Mouse (Mus musculus) forebrain, embryonic 11.5 days (tissue): ENCODE data around the gene Cmklr1. TPM values are rescaled to one million over a fixed set of nuclear protein-coding genes. Genes with fewer than 3 reads are reported as not detected.

ENCODE experiments used
- ATAC-seq: fragments of 200-750 bp; cut with Nextera tagmentation; replicated peaks from 2 replicates; pipeline ENCODE4 v1.8.0; 2017; ENCODE audit warnings: moderate TSS enrichment; ENCODE audit not compliant: low FRiP score
- DNase-seq: peaks from one replicate; pipeline ENCODE4 v3.0.0-alpha.2; 2017; ENCODE audit warnings: low spot score
- H3K27ac ChIP-seq: fragments of 300-500 bp; sonication (generic); 2 replicates; pipeline ENCODE4 v1.5.1; 2014; ENCODE audit warnings: low read depth, low read length
- H3K27me3 ChIP-seq: fragments of 300-500 bp; sonication (generic); 2 replicates; pipeline ENCODE4 v1.6.1; 2014; ENCODE audit warnings: mild to moderate bottlenecking, low read length, mixed read lengths; ENCODE audit not compliant: control insufficient read depth, insufficient read depth
- H3K36me3 ChIP-seq: fragments of 300-500 bp; sonication (generic); 2 replicates; pipeline ENCODE4 v1.6.1; 2014; ENCODE audit warnings: mild to moderate bottlenecking, low read length, moderate library complexity, mixed read lengths; ENCODE audit not compliant: control insufficient read depth, insufficient read depth
- H3K4me1 ChIP-seq: fragments of 300-500 bp; sonication (generic); replicated peaks from 2 replicates; pipeline ENCODE4 v1.6.1; 2014; ENCODE audit warnings: low read length, mixed read lengths; ENCODE audit not compliant: control insufficient read depth, insufficient read depth
- H3K4me2 ChIP-seq: fragments of 300-500 bp; sonication (generic); 2 replicates; pipeline ENCODE4 v1.6.1; 2014; ENCODE audit warnings: low read depth, mild to moderate bottlenecking, low read length, moderate library complexity, mixed read lengths; ENCODE audit not compliant: severe bottlenecking
- H3K4me3 ChIP-seq: fragments of 300-500 bp; sonication (generic); 2 replicates; pipeline ENCODE4 v1.5.1; 2014; ENCODE audit warnings: low read depth, low read length
- H3K9ac ChIP-seq: fragments of 300-500 bp; sonication (generic); 2 replicates; pipeline ENCODE4 v1.6.1; 2014; ENCODE audit warnings: low read length
- H3K9me3 ChIP-seq: fragments of 300-500 bp; sonication (generic); 2 replicates; pipeline ENCODE4 v1.6.1; 2016; ENCODE audit warnings: low read length, mixed read lengths; ENCODE audit not compliant: control insufficient read depth
- WGBS: fragments of 180-500 bp; shearing (Covaris S2); extraction: QIAGEN DNeasy Blood & Tissue Kit; methylation state at CpG from one replicate; pipeline ENCODE4 v1.1.7; 2014; 5-methylcytosine and 5-hydroxymethylcytosine counted together
- polyA plus RNA-seq: library from polyadenylated mRNA; unstranded; fragments of >200 nt; fragmentation: Nextera tagmentation; extraction: Ambion mirVana; gene quantifications from 2 replicates; pipeline ENCODE4 v1.2.1, GENCODE M21; 2014

Gene Cmklr1
- polyA plus RNA-seq, 1 experiment from 2014 or later = 1.1 TPM

- no peaks in the 10 kb centered on the region for H3K27me3 ChIP-seq
- no peak overlapping the region for H3K9ac ChIP-seq
- H3K4me3 ChIP-seq = no peak overlapping the region
- H3K4me1 ChIP-seq = no peaks in the 10 kb centered on the region
- DNase-seq (no peak), ATAC-seq (no peak)
- H3K4me2 ChIP-seq = no peak overlapping the region
- no peaks in the 10 kb centered on the region for H3K36me3 ChIP-seq
- peaks cover 3% of the 10 kb centered on the region; the same call in 1 of the 2 replicates for H3K9me3 ChIP-seq
- H3K27ac ChIP-seq = no peak overlapping the region
- WGBS = 81% methylated on average over 3 of the region's 3 CpGs
Measured at GRCm38 (mm10) chr5:113670110-113670509, 19.9 kb upstream of the Cmklr1 start.

GRCm38 (mm10) chr5:113664629-113665195 is 14.5 kb upstream of the Cmklr1 start:
- Histone ChIP-seq H3K4me3 (no peak overlapping the region), H3K4me1 (no peaks in the 10 kb centered on the region), H3K27ac (no peak overlapping the region), H3K4me2 (no peak overlapping the region), H3K9ac (no peak overlapping the region), H3K36me3 (no peaks in the 10 kb centered on the region), H3K27me3 (no peaks in the 10 kb centered on the region), H3K9me3 (peaks cover 3% of the 10 kb centered on the region; the same call in 1 of the 2 replicates)
- ATAC-seq (no peak), DNase-seq (no peak)
- 81% methylated on average over 12 of the region's 12 CpGs for WGBS

- no peaks in the 10 kb centered on the region for H3K36me3 ChIP-seq
- no peaks in the 10 kb centered on the region for H3K27me3 ChIP-seq
- peaks cover 3% of the 10 kb centered on the region; the same call in 1 of the 2 replicates for H3K9me3 ChIP-seq
- 94% methylated on average over 6 of the region's 6 CpGs for WGBS
- no peaks in the 10 kb centered on the region for H3K4me1 ChIP-seq
- no peak overlapping the region for H3K4me2 ChIP-seq
- no peak overlapping the region for H3K4me3 ChIP-seq
- no peak for ATAC-seq
- H3K27ac ChIP-seq = no peak overlapping the region
- DNase-seq = no peak
- H3K9ac ChIP-seq = no peak overlapping the region
Measured at GRCm38 (mm10) chr5:113664127-113664526, 13.9 kb upstream of the Cmklr1 start.

- H3K4me3 ChIP-seq = no peak overlapping the region
- no peaks in the 10 kb centered on the region for H3K36me3 ChIP-seq
- H3K4me1 ChIP-seq = no peaks in the 10 kb centered on the region
- no peaks in the 10 kb centered on the region for H3K9me3 ChIP-seq
- no peak overlapping the region for H3K9ac ChIP-seq
- H3K27ac ChIP-seq = no peak overlapping the region
- ATAC-seq (no peak), DNase-seq (no peak)
- H3K4me2 ChIP-seq = no peak overlapping the region
- no peaks in the 10 kb centered on the region for H3K27me3 ChIP-seq
- WGBS = 78% methylated on average over 10 of the region's 10 CpGs
Measured at GRCm38 (mm10) chr5:113660872-113661271, 10.6 kb upstream of the Cmklr1 start.

- whole genome bisulfite sequencing = 81% methylated on average over 12 of the region's 12 CpGs
- Histone ChIP-seq H3K9me3 (no peaks in the 10 kb centered on the region), H3K27me3 (peaks cover 3% of the 10 kb centered on the region; the same call in 1 of the 2 replicates), H3K27ac (no peak overlapping the region), H3K9ac (no peak overlapping the region), H3K4me3 (no peak overlapping the region), H3K36me3 (no peaks in the 10 kb centered on the region), H3K4me1 (0 out of 2 replicates have a peak, but pooled peaks cover 4% of the 10 kb centered on the region), H3K4me2 (no peak overlapping the region)
- no peak for DNase-seq
- no peak for ATAC-seq
Measured at GRCm38 (mm10) chr5:113654821-113655220, 4.6 kb upstream of the Cmklr1 start.

- H3K4me2 ChIP-seq = no peak overlapping the region
- WGBS = 80% methylated on average over 11 of the region's 11 CpGs
- H3K9me3 ChIP-seq = no peaks in the 10 kb centered on the region
- no peaks in the 10 kb centered on the region for H3K36me3 ChIP-seq
- ATAC-seq = no peak
- 0 out of 2 replicates have a peak, but pooled peaks cover 4% of the 10 kb centered on the region for H3K4me1 ChIP-seq
- H3K27me3 ChIP-seq = peaks cover 3% of the 10 kb centered on the region; the same call in 1 of the 2 replicates
- no peak overlapping the region for H3K27ac ChIP-seq
- DNase-seq = no peak
- H3K9ac ChIP-seq = no peak overlapping the region
- no peak overlapping the region for H3K4me3 ChIP-seq
Measured at GRCm38 (mm10) chr5:113654206-113654605, 4.0 kb upstream of the Cmklr1 start.

- no peak for DNase-seq
- 0 out of 2 replicates have a peak, but pooled peaks cover 4% of the 10 kb centered on the region for H3K4me1 ChIP-seq
- no peak overlapping the region for H3K4me2 ChIP-seq
- no peak for ATAC-seq
- no peak overlapping the region for H3K27ac ChIP-seq
- no peak overlapping the region for H3K4me3 ChIP-seq
- H3K9ac ChIP-seq = no peak overlapping the region
- H3K36me3 ChIP-seq = no peaks in the 10 kb centered on the region
- 38% methylated on average over 5 of the region's 5 CpGs for WGBS
- peaks cover 3% of the 10 kb centered on the region; the same call in 1 of the 2 replicates for H3K27me3 ChIP-seq
- H3K9me3 ChIP-seq = no peaks in the 10 kb centered on the region
Measured at GRCm38 (mm10) chr5:113652215-113652614, 2.0 kb upstream of the Cmklr1 start.

GRCm38 (mm10) chr5:113648647-113649211 is 1.5 kb downstream of the Cmklr1 start:
- Histone ChIP-seq H3K9ac (no peak overlapping the region), H3K9me3 (no peaks in the 10 kb centered on the region), H3K4me3 (no peak overlapping the region), H3K36me3 (no peaks in the 10 kb centered on the region), H3K4me1 (0 out of 2 replicates have a peak, but pooled peaks cover 4% of the 10 kb centered on the region), H3K27ac (no peak overlapping the region), H3K4me2 (no peak overlapping the region), H3K27me3 (peaks cover 3% of the 10 kb centered on the region; the same call in 1 of the 2 replicates)
- DNase-seq = no peak
- WGBS = 89% methylated on average over 5 of the region's 5 CpGs
- no peak for ATAC-seq

GRCm38 (mm10) chr5:113647141-113647540 is 3.1 kb downstream of the Cmklr1 start:
- no peak for ATAC-seq
- 93% methylated on average over 8 of the region's 8 CpGs for WGBS

More at GRCm38 (mm10) chr5:113647141-113647540, 3.1 kb downstream of the Cmklr1 start:
- Histone ChIP-seq H3K4me1 (0 out of 2 replicates have a peak, but pooled peaks cover 4% of the 10 kb centered on the region), H3K27me3 (peaks cover 3% of the 10 kb centered on the region; the same call in 1 of the 2 replicates), H3K9me3 (no peaks in the 10 kb centered on the region), H3K36me3 (no peaks in the 10 kb centered on the region), H3K9ac (no peak overlapping the region), H3K4me3 (no peak overlapping the region), H3K27ac (no peak overlapping the region), H3K4me2 (no peak overlapping the region)
- DNase-seq = no peak
